Mouse (Mus musculus) MEL (cell line): ENCODE results near the gene Nipal4. TPM values are rescaled to one million over a fixed set of nuclear protein-coding genes. Genes with fewer than 3 reads are reported as not detected.

Experiments
- DNase-seq: peaks from one replicate; pipeline ENCODE4 v3.0.0; 2011; ENCODE audit warnings: low read depth, low spot score
- H3K27ac ChIP-seq: 2 replicates; pipeline ENCODE4 v1.5.1; 2012; ENCODE audit warnings: low read depth, mild to moderate bottlenecking, control low read depth, low read length, moderate library complexity; ENCODE audit not compliant: control insufficient read depth
- H3K27me3 ChIP-seq, 2 experiments: fragments of 150-350 bp in 1 of 2; sonication (generic) in 1 of 2; 2 replicates each; pipeline ENCODE4 v1.6.1; 2012; ENCODE audit warnings: low read length in 2 of 2, mild to moderate bottlenecking in 2 of 2, improper control_type of control experiment in 1 of 2, moderate library complexity in 1 of 2; ENCODE audit not compliant: insufficient read depth in 2 of 2, control insufficient read depth in 1 of 2
- H3K36me3 ChIP-seq, 2 experiments: 2 replicates each; pipeline ENCODE4 v1.6.1; 2012 to 2014; ENCODE audit warnings: low read length in 2 of 2, improper control_type of control experiment in 1 of 2, inconsistent platforms in 1 of 2, mild to moderate bottlenecking in 1 of 2; ENCODE audit not compliant: insufficient read depth in 2 of 2, control insufficient read depth in 1 of 2
- H3K4me1 ChIP-seq, 2 experiments: fragments of 150-350 bp in 1 of 2; sonication (generic) in 1 of 2; 2 replicates each; pipeline ENCODE4 v1.6.1; 2012; ENCODE audit warnings: low read length in 2 of 2, improper control_type of control experiment in 1 of 2, mild to moderate bottlenecking in 1 of 2; ENCODE audit not compliant: insufficient read depth in 2 of 2, control insufficient read depth in 1 of 2
- H3K4me3 ChIP-seq, 2 experiments: fragments of 150-350 bp in 1 of 2; sonication (generic) in 1 of 2; 2 replicates each; pipeline ENCODE4 v1.5.1; 2012; ENCODE audit warnings: low read depth in 2 of 2, low read length in 2 of 2, mild to moderate bottlenecking in 2 of 2, moderate library complexity in 2 of 2, control low read depth in 1 of 2, improper control_type of control experiment in 1 of 2; ENCODE audit not compliant: control insufficient read depth in 1 of 2, insufficient read depth in 1 of 2
- H3K79me2 ChIP-seq: 2 replicates; pipeline ENCODE4 v1.6.1; 2012; ENCODE audit warnings: mild to moderate bottlenecking, low read length, moderate library complexity; ENCODE audit not compliant: control insufficient read depth, poor library complexity, insufficient read depth
- H3K9ac ChIP-seq: 2 replicates; pipeline ENCODE4 v1.6.1; 2012; ENCODE audit warnings: low read depth, mild to moderate bottlenecking, control low read depth, low read length, moderate library complexity; ENCODE audit not compliant: control insufficient read depth, poor library complexity, severe bottlenecking
- H3K9me3 ChIP-seq: fragments of 150-350 bp; sonication (generic); replicated peaks from 2 replicates; pipeline ENCODE4 v1.6.1; 2012; ENCODE audit warnings: mild to moderate bottlenecking, low read length, improper control_type of control experiment, moderate library complexity; ENCODE audit not compliant: insufficient read depth
- BHLHE40 ChIP-seq: IDR thresholded peaks from 2 replicates; pipeline ENCODE4 v1.6.1; 2012; ENCODE audit warnings: low read depth, mild to moderate bottlenecking, inconsistent platforms, low read length, improper control_type of control experiment, borderline replicate concordance
- CTCF ChIP-seq, 3 experiments: IDR thresholded peaks in 2 of 3; conservative IDR thresholded peaks in 1 of 3; 2 replicates each; pipeline ENCODE4 v1.5.1; 2011 to 2012; ENCODE audit warnings: low read length in 3 of 3, low read depth in 2 of 3, mild to moderate bottlenecking in 2 of 3, improper control_type of control experiment in 1 of 3, inconsistent platforms in 1 of 3, mixed read lengths in 1 of 3, moderate library complexity in 1 of 3; ENCODE audit not compliant: control insufficient read depth in 1 of 3, insufficient read depth in 1 of 3, poor library complexity in 1 of 3, severe bottlenecking in 1 of 3
- E2F4 ChIP-seq: IDR thresholded peaks from 2 replicates; pipeline ENCODE4 v1.6.1; 2011; ENCODE audit warnings: low read depth, low read length, improper control_type of control experiment, borderline replicate concordance
- GATA1 ChIP-seq: IDR thresholded peaks from 2 replicates; pipeline ENCODE4 v1.6.1; 2011; ENCODE audit warnings: low read depth, low read length, improper control_type of control experiment
- JUND ChIP-seq: IDR thresholded peaks from 2 replicates; pipeline ENCODE4 v1.6.1; 2011; ENCODE audit warnings: low read depth, mild to moderate bottlenecking, improper control_type of control experiment, low read length
- KAT2A ChIP-seq: conservative IDR thresholded peaks from 2 replicates; pipeline ENCODE4 v1.6.1; 2012; ENCODE audit warnings: low read depth, low read length, improper control_type of control experiment, inconsistent platforms
- MAZ ChIP-seq: IDR thresholded peaks from 2 replicates; pipeline ENCODE4 v1.6.1; 2012; ENCODE audit warnings: low read depth, mild to moderate bottlenecking, inconsistent platforms, low read length, improper control_type of control experiment
- MEF2A ChIP-seq: IDR thresholded peaks from 2 replicates; pipeline ENCODE4 v1.6.1; 2014; ENCODE audit warnings: low read depth, mild to moderate bottlenecking, inconsistent platforms, low read length, improper control_type of control experiment; ENCODE audit not compliant: poor library complexity, insufficient replicate concordance, severe bottlenecking; ENCODE audit errors: extremely low read depth
- MXI1 ChIP-seq: IDR thresholded peaks from 2 replicates; pipeline ENCODE4 v1.6.1; 2011; ENCODE audit warnings: mild to moderate bottlenecking, low read depth, low read length, improper control_type of control experiment
- MYB ChIP-seq: IDR thresholded peaks from 2 replicates; pipeline ENCODE4 v1.6.1; 2011; ENCODE audit warnings: mild to moderate bottlenecking, low read depth, low read length, improper control_type of control experiment
- MYC ChIP-seq: IDR thresholded peaks from 2 replicates; pipeline ENCODE4 v1.6.1; 2011; ENCODE audit warnings: low read depth, mild to moderate bottlenecking, low read length, improper control_type of control experiment, moderate library complexity
- NRF1 ChIP-seq: IDR thresholded peaks from 2 replicates; pipeline ENCODE4 v1.6.1; 2014; ENCODE audit warnings: low read depth, mild to moderate bottlenecking, inconsistent platforms, low read length, improper control_type of control experiment, moderate library complexity; ENCODE audit not compliant: poor library complexity, insufficient read depth, severe bottlenecking
- POLR2A ChIP-seq, 2 experiments: IDR thresholded peaks; 2 replicates each; pipeline ENCODE4 v1.6.1; 2011 to 2012; ENCODE audit warnings: low read length in 2 of 2, mild to moderate bottlenecking in 2 of 2, control low read depth in 1 of 2, improper control_type of control experiment in 1 of 2, low read depth in 1 of 2, moderate library complexity in 1 of 2; ENCODE audit not compliant: control insufficient read depth in 1 of 2, insufficient read depth in 1 of 2, poor library complexity in 1 of 2
- RCOR1 ChIP-seq: IDR thresholded peaks from 2 replicates; pipeline ENCODE4 v1.6.1; 2012; ENCODE audit warnings: low read depth, mild to moderate bottlenecking, inconsistent platforms, low read length, improper control_type of control experiment
- USF2 ChIP-seq, 2 experiments: IDR thresholded peaks; 2 replicates each; pipeline ENCODE4 v1.6.1; 2011 to 2012; ENCODE audit warnings: improper control_type of control experiment in 2 of 2, low read length in 2 of 2, borderline replicate concordance in 1 of 2, inconsistent platforms in 1 of 2, low read depth in 1 of 2, mild to moderate bottlenecking in 1 of 2; ENCODE audit not compliant: insufficient read depth in 1 of 2
- ZKSCAN1 ChIP-seq: IDR thresholded peaks from 2 replicates; pipeline ENCODE4 v1.6.1; 2012; ENCODE audit warnings: low read depth, mild to moderate bottlenecking, inconsistent platforms, low read length, improper control_type of control experiment, moderate library complexity
- ZMIZ1 ChIP-seq: IDR thresholded peaks from 2 replicates; pipeline ENCODE4 v1.6.1; 2012; ENCODE audit warnings: low read depth, mild to moderate bottlenecking, inconsistent platforms, low read length, improper control_type of control experiment, moderate library complexity
- polyA plus RNA-seq, 2 experiments: library from polyadenylated mRNA; stranded (reverse) in 1 of 2; unstranded in 1 of 2; fragments of >175 nt in 1 of 2; fragments of >200 nt in 1 of 2; gene quantifications; 2 replicates each; pipeline versions ENCODE4 v1.2.1 to v1.2.4; 2012; ENCODE audit warnings: low replicate concordance in 2 of 2, low read depth in 1 of 2; ENCODE audit not compliant: insufficient read length in 2 of 2, insufficient read depth in 1 of 2, missing spikeins in 1 of 2
- total RNA-seq: library from RNA; depleted of rRNA; stranded (reverse); fragments of 300-350 nt; gene quantifications from 2 replicates; pipeline ENCODE4 v1.2.3, GENCODE M21; 2012

Gene Nipal4
- total and polyA plus RNA-seq, 3 experiments = not detected

DNA sequence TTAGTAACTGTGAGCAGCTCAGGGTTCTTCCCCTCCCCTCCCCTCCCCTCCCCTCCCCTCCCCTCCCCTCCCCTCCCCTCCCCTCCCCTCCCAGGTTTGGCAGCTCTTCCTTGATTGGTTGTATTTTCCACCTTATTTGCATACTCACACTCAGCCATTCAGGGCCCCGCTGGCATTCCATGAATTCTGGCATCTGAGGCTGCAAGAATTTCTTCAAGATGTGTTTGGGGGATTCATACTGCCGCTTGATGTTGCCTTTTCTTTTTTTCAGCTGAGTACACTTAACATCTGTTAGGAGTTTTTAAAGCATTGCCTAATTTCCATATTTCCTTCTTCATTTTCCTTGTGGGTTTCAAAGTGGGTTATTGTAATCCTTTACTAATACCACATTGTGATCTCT, 22.0 kb upstream of the Nipal4 start:
- no peaks in the 10 kb centered on the region for H3K4me1 ChIP-seq
- no peak overlapping the region for H3K4me3 ChIP-seq
- no peaks in the 10 kb centered on the region for H3K9me3 ChIP-seq
- no peak overlapping the region for H3K9ac ChIP-seq
- no peak for TF ChIP-seq MYB
- no peak for TF ChIP-seq USF2 (IDR thresholded peaks at IDR 0.05; ENCODE audit: borderline replicate concordance in 1 of 2, insufficient read depth in 1 of 2, low read depth in 1 of 2, low read length in 2 of 2)
- no peak for TF ChIP-seq MXI1
- TF ChIP-seq ZKSCAN1 = no peak
- TF ChIP-seq KAT2A = no peak
- no peak for TF ChIP-seq CTCF (IDR thresholded peaks at IDR 0.05 in 2 of 3, conservative IDR thresholded peaks at IDR 0.05 in 1 of 3; ENCODE audit: control insufficient read depth in 1 of 3, insufficient read depth in 1 of 3, low read depth in 2 of 3, low read length in 3 of 3, poor library complexity in 1 of 3, severe bottlenecking in 1 of 3)
- H3K79me2 ChIP-seq = no peaks in the 10 kb centered on the region
- DNase-seq = no peak
- H3K27me3 ChIP-seq = peaks cover 0 to 7% of the 10 kb centered on the region in 2 experiments; a peak in 2 of 4 replicates
- H3K27ac ChIP-seq = no peak overlapping the region
- no peaks in the 10 kb centered on the region for H3K36me3 ChIP-seq

GRCm38 (mm10) chr11:46185486-46185885, 19.2 kb upstream of the Nipal4 start:
- no peak overlapping the region for H3K27ac ChIP-seq
- H3K27me3 ChIP-seq = peaks cover 0 to 7% of the 10 kb centered on the region in 2 experiments; a peak in 3 of 4 replicates
- H3K9me3 ChIP-seq = no peaks in the 10 kb centered on the region
- no peaks in the 10 kb centered on the region for H3K36me3 ChIP-seq
- no peak overlapping the region for H3K9ac ChIP-seq
- no peak overlapping the region for H3K4me3 ChIP-seq
- no peak for DNase-seq
- H3K4me1 ChIP-seq = no peaks in the 10 kb centered on the region
- TF ChIP-seq RCOR1 (no peak), BHLHE40 (no peak), JUND (no peak), MYC (no peak), ZMIZ1 (no peak), MAZ (no peak), E2F4 (no peak), NRF1 (no peak), GATA1 (no peak), POLR2A (IDR thresholded peaks at IDR 0.05; ENCODE audit: control insufficient read depth in 1 of 2, insufficient read depth in 1 of 2, low read depth in 1 of 2, low read length in 2 of 2, poor library complexity in 1 of 2) (no peak), MEF2A (no peak)
- no peaks in the 10 kb centered on the region for H3K79me2 ChIP-seq
